In the genomic region with DNA sequence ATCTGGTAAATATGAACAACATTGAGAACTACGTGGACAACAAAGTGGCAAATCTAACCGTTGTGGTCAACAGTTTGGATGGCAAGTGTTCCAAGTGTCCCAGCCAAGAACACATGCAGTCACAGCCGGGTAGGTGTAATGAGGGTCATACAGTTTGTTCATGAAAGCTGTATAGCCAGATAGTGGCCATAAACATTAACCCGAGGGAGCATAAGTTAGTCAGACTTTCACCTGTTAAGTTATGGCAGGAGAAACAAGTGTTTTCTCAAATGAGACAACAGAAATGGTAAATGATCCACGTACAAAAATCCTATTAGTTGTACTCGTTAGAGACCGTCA, we compare ENCODE assay signal across 8 mouse cellular contexts. TPM values are rescaled to one million over a fixed set of nuclear protein-coding genes. Genes with fewer than 3 reads are reported as not detected.
DNase-seq lines count a peak whose midpoint lies in the region; ATAC-seq and TF ChIP-seq lines count a peak whose summit lies in the region.

No protein-coding gene starts in this region.

- no peaks in the 10 kb centered on the region; the same call in 1 of the 2 replicates for H3K36me3 ChIP-seq in heart, embryonic 13.5 days
- no peaks in the 10 kb centered on the region for H3K36me3 ChIP-seq in E14TG2a.4 (ENCODE audit: insufficient read depth, low read length)
- H3K36me3 ChIP-seq in forebrain, embryonic 16.5 days (ENCODE audit: control insufficient read depth, insufficient read depth) = no peaks in the 10 kb centered on the region
- H3K36me3 ChIP-seq in liver, embryonic 16.5 days (ENCODE audit: control insufficient read depth, insufficient read depth) = no peaks in the 10 kb centered on the region

- peaks cover 16% of the 10 kb centered on the region for H3K4me1 ChIP-seq in heart, embryonic 13.5 days
- H3K4me1 ChIP-seq in E14TG2a.4 (replicated peaks; ENCODE audit: low read depth, low read length) = peaks cover 10% of the 10 kb centered on the region
- peaks cover 9% of the 10 kb centered on the region for H3K4me1 ChIP-seq in forebrain, embryonic 16.5 days (replicated peaks; ENCODE audit: control insufficient read depth, insufficient read depth, low read length)
- no peaks in the 10 kb centered on the region; the same call in 1 of the 2 replicates for H3K4me1 ChIP-seq in liver, embryonic 16.5 days (ENCODE audit: control insufficient read depth, low read depth, low read length)

- peak overlapping the region; percentile 80 for H3K27ac ChIP-seq in heart, embryonic 13.5 days (replicated peaks)
- H3K27ac ChIP-seq in forebrain, embryonic 16.5 days (ENCODE audit: low read length) = no peak overlapping the region
- H3K27ac ChIP-seq in liver, embryonic 16.5 days (ENCODE audit: low read length) = no peak overlapping the region

- peak overlapping the region; percentile 69 for H3K4me3 ChIP-seq in heart, embryonic 13.5 days
- H3K4me3 ChIP-seq in E14TG2a.4 (replicated peaks; ENCODE audit: low read length) = peak overlapping the region; percentile 77
- H3K4me3 ChIP-seq in forebrain, embryonic 16.5 days (replicated peaks; ENCODE audit: low read length) = peak overlapping the region; percentile 43
- H3K4me3 ChIP-seq in liver, embryonic 16.5 days (ENCODE audit: low read depth, low read length) = peak overlapping the region; percentile 53

- TF ChIP-seq CTCF in E14TG2a.4 (conservative IDR thresholded peaks at IDR 0.05; ENCODE audit: low read length) = no peak

- peak overlapping the region; percentile 87 for H3K9ac ChIP-seq in heart, embryonic 13.5 days
- no peak overlapping the region for H3K9ac ChIP-seq in forebrain, embryonic 16.5 days (replicated peaks; ENCODE audit: low read depth, low read length)
- H3K9ac ChIP-seq in liver, embryonic 16.5 days (ENCODE audit: low read depth, low read length) = no peak overlapping the region

- no peaks in the 10 kb centered on the region for H3K27me3 ChIP-seq in heart, embryonic 13.5 days (replicated peaks)
- H3K27me3 ChIP-seq in E14TG2a.4 (ENCODE audit: insufficient read depth, low read length) = peaks cover 21% of the 10 kb centered on the region
- no peaks in the 10 kb centered on the region for H3K27me3 ChIP-seq in forebrain, embryonic 16.5 days (replicated peaks; ENCODE audit: control insufficient read depth, insufficient read depth, low read length)
- peaks cover 6% of the 10 kb centered on the region for H3K27me3 ChIP-seq in liver, embryonic 16.5 days (ENCODE audit: control insufficient read depth, insufficient read depth, low read depth, low read length)

- H3K9me3 ChIP-seq in heart, embryonic 13.5 days = no peaks in the 10 kb centered on the region
- no peaks in the 10 kb centered on the region for H3K9me3 ChIP-seq in E14TG2a.4 (ENCODE audit: low read length)
- no peaks in the 10 kb centered on the region for H3K9me3 ChIP-seq in forebrain, embryonic 16.5 days (ENCODE audit: control insufficient read depth, low read length)
- no peaks in the 10 kb centered on the region for H3K9me3 ChIP-seq in liver, embryonic 16.5 days (replicated peaks; ENCODE audit: control insufficient read depth, low read length)

- H3K4me2 ChIP-seq in heart, embryonic 13.5 days = peak overlapping the region; percentile 93
- peak overlapping the region; percentile 76 for H3K4me2 ChIP-seq in forebrain, embryonic 16.5 days (ENCODE audit: low read length)
- peak overlapping the region; percentile 53; the same call in 1 of the 2 replicates for H3K4me2 ChIP-seq in liver, embryonic 16.5 days (ENCODE audit: low read depth, low read length)

- WGBS in heart, embryonic 13.5 days = 41% methylated on average over 7 of the region's 7 CpGs
- 50% methylated on average over 7 of the region's 7 CpGs for WGBS in forebrain, embryonic 16.5 days
- WGBS in liver, embryonic 16.5 days (ENCODE audit: insufficient replicate concordance) = 42% methylated on average over 7 of the region's 7 CpGs

- ATAC-seq in heart, embryonic 13.5 days (ENCODE audit: extremely low read depth, insufficient number of reproducible peaks, low FRiP score, low TSS enrichment) = no peak
- ATAC-seq in forebrain, embryonic 16.5 days = no peak
- no peak for ATAC-seq in liver, embryonic 16.5 days (ENCODE audit: low read depth)

- DNase-seq in heart, adult 11 months = no peak
- DNase-seq in natural killer cell, adult 2 months (ENCODE audit: low spot score in 2 of 2) = no peak
- DNase-seq in right cerebral cortex, postnatal 10 days (ENCODE audit: low spot score in 2 of 2) = no peak
- DNase-seq in embryo, embryonic 11 days = no peak

RNA-seq across cellular contexts. Expression of a gene that starts 0.7 kb away (rescaled TPM):
- 24.5 TPM in 2 replicates for polyA plus RNA-seq in heart, embryonic 13.5 days (2015; fragmentation: Nextera tagmentation; extraction: Ambion mirVana)
- 1.7 and 1.9 TPM in 2 replicates for polyA plus RNA-seq in forebrain, embryonic 16.5 days (2015; fragmentation: Nextera tagmentation; extraction: Ambion mirVana)
- 2.7 TPM in 2 replicates for polyA plus RNA-seq in liver, embryonic 16.5 days (2015; fragmentation: Nextera tagmentation; extraction: Ambion mirVana)

RNA-seq across cellular contexts. Expression of a gene that starts 51.3 kb away (rescaled TPM):
- 1.6 and 2.2 TPM in 2 replicates for polyA plus RNA-seq in heart, embryonic 13.5 days (2015; fragmentation: Nextera tagmentation; extraction: Ambion mirVana)
- polyA plus RNA-seq in forebrain, embryonic 16.5 days (2015; fragmentation: Nextera tagmentation; extraction: Ambion mirVana) = 0.23 and 0.36 TPM in 2 replicates
- polyA plus RNA-seq in liver, embryonic 16.5 days (2015; fragmentation: Nextera tagmentation; extraction: Ambion mirVana) = 0.13 TPM in 1 of 2 replicates, not detected in the other

RNA-seq across cellular contexts. Expression of a gene that starts 51.6 kb away (rescaled TPM):
- 7.3 and 7.7 TPM in 2 replicates for polyA plus RNA-seq in heart, embryonic 13.5 days (2015; fragmentation: Nextera tagmentation; extraction: Ambion mirVana)
- polyA plus RNA-seq in forebrain, embryonic 16.5 days (2015; fragmentation: Nextera tagmentation; extraction: Ambion mirVana) = 9.0 and 12.5 TPM in 2 replicates
- polyA plus RNA-seq in liver, embryonic 16.5 days (2015; fragmentation: Nextera tagmentation; extraction: Ambion mirVana) = 2.5 and 2.8 TPM in 2 replicates
